Mouse (Mus musculus): ENCODE data around the gene Agap2. TPM values are rescaled to one million over a fixed set of nuclear protein-coding genes. Genes with fewer than 3 reads are reported as not detected.

Gene Agap2
- 6.7 and 8.2 TPM in 2 replicates for polyA plus RNA-seq (2014; fragmentation: Nextera tagmentation; extraction: Ambion mirVana)

DNA sequence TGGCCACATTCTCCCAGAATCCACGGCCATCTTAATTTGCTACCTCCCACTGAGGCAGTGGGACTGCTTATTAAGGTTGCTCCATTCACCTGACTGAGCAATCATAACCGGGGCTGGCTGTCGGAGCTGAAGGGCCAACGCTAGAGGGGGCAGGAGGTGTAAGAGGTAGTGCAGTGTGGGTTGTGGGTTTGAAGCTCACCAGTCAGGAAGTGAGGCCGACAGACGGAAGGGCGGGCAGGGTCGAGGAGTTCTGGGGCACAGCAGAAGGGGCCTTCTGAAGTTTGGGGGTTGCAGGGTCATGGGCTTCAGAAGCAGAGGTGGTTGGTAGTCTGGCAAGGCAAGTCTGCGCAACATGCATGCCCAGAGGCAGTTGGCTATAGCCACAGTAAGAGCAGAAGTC, at the start of gene Agap2:
TSS of gene Agap2 (plus strand) at position 205 of the 400 bp plus-strand sequence.
- Histone ChIP-seq H3K27me3 (ENCODE audit: control insufficient read depth, insufficient read depth, low read length) (peaks cover 4% of the 10 kb centered on the region; the same call in 1 of the 2 replicates), H3K4me3 (replicated peaks; ENCODE audit: low read length) (no peak within 1 kb of the TSS), H3K36me3 (replicated peaks; ENCODE audit: control insufficient read depth, insufficient read depth) (no peaks in the 10 kb centered on the region), H3K4me2 (replicated peaks) (no peak within 1 kb of the TSS), H3K9me3 (ENCODE audit: control insufficient read depth, low read length) (no peaks in the 10 kb centered on the region), H3K4me1 (replicated peaks; ENCODE audit: control insufficient read depth, insufficient read depth, low read length) (peaks cover 25% of the 10 kb centered on the region), H3K27ac (no peak within 1 kb of the TSS), H3K9ac (0 out of 2 replicates have a peak within 1 kb of the TSS, but pooled peaks have one; percentile 11)
- DNase-seq (ENCODE audit: low spot score): no peak
- no peak for ATAC-seq (ENCODE audit: low FRiP score)
- WGBS: 73% methylated on average over 9 of the region's 9 CpGs

DNA sequence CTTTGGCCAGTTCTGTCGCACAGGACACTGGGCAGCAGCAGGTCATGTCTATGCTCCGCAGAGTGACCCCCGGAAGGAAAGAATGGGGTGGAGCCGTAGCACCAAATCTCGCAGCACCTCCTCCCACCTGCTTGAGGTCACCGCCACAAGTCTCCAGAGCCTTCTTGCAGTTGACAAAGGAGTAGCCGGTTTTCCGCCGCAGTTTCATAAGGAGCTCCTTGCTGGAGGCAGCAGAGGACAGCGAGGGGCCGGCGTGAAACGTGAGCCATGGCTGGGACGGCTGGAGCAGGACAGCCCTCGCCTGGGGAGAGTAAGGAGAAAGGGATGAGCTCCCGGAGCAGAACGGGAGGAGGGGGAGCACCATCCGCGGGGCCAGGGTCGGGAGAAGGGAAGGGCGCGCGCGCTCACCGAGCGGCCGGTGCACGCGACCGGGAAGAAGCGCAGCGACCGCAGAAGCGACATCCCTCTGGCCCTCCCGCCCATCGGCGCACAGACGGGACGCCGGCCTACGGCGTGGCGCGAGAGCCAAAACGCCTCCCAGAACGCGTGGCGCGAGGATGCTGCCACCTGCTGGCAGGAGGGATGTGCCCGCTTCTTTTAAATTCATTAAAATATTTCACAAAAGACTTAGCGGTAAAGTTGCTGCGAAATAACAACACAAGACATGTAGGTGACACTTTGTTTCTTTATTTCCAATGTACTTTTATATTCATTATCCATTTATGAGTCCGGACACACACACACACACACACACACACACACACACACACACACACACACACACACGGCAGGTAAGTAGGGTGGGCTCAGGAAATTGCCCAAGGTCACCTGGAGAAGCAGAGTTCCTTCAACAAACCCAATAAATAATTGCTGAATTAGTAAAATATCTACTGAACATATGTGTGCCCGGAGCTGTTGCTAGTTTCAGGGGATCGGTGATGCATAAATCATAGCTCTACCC, 44.5 kb upstream of the Agap2 start, which contains the start of gene Tsfm:
TSS of gene Tsfm (minus strand) at position 505 of the 961 bp plus-strand sequence.
- peak; percentile 96 for DNase-seq (ENCODE audit: low spot score)
- Histone ChIP-seq H3K27me3 (ENCODE audit: control insufficient read depth, insufficient read depth, low read length) (no peaks in the 10 kb centered on the region), H3K27ac (peak within 1 kb of the TSS; percentile 55), H3K4me3 (replicated peaks; ENCODE audit: low read length) (peak within 1 kb of the TSS; percentile 60), H3K36me3 (replicated peaks; ENCODE audit: control insufficient read depth, insufficient read depth) (peaks cover 36% of the 10 kb centered on the region), H3K9ac (peak within 1 kb of the TSS; percentile 72), H3K4me2 (replicated peaks) (peak within 1 kb of the TSS; percentile 92), H3K9me3 (ENCODE audit: control insufficient read depth, low read length) (no peaks in the 10 kb centered on the region), H3K4me1 (replicated peaks; ENCODE audit: control insufficient read depth, insufficient read depth, low read length) (peaks cover 8% of the 10 kb centered on the region; the same call in 1 of the 2 replicates)
- 5% methylated on average over 55 of the region's 56 CpGs for WGBS
- ATAC-seq (ENCODE audit: low FRiP score): peak; percentile 87

- no peak overlapping the region for H3K9ac ChIP-seq
- peaks cover 10% of the 10 kb centered on the region for H3K36me3 ChIP-seq (replicated peaks; ENCODE audit: control insufficient read depth, insufficient read depth)
- H3K27ac ChIP-seq: no peak overlapping the region
- no peak for DNase-seq (ENCODE audit: low spot score)
- no peak overlapping the region for H3K4me3 ChIP-seq (replicated peaks; ENCODE audit: low read length)
- H3K4me2 ChIP-seq (replicated peaks): no peak overlapping the region
- H3K4me1 ChIP-seq (replicated peaks; ENCODE audit: control insufficient read depth, insufficient read depth, low read length): peaks cover 8% of the 10 kb centered on the region; the same call in 1 of the 2 replicates
- H3K9me3 ChIP-seq (ENCODE audit: control insufficient read depth, low read length): no peaks in the 10 kb centered on the region
- H3K27me3 ChIP-seq (ENCODE audit: control insufficient read depth, insufficient read depth, low read length): no peaks in the 10 kb centered on the region
- 85% methylated on average over 8 of the region's 8 CpGs for WGBS
- ATAC-seq (ENCODE audit: low FRiP score): no peak
These were observed 41.8 kb upstream of the Agap2 start for GRCm38 (mm10) chr10:127033301-127033741.

- Histone ChIP-seq H3K36me3 (replicated peaks; ENCODE audit: control insufficient read depth, insufficient read depth) (no peaks in the 10 kb centered on the region), H3K9me3 (ENCODE audit: control insufficient read depth, low read length) (no peaks in the 10 kb centered on the region), H3K9ac (no peak overlapping the region), H3K27me3 (ENCODE audit: control insufficient read depth, insufficient read depth, low read length) (peaks cover 11% of the 10 kb centered on the region; the same call in 1 of the 2 replicates), H3K27ac (no peak overlapping the region), H3K4me1 (replicated peaks; ENCODE audit: control insufficient read depth, insufficient read depth, low read length) (no peaks in the 10 kb centered on the region), H3K4me2 (replicated peaks) (no peak overlapping the region), H3K4me3 (replicated peaks; ENCODE audit: low read length) (no peak overlapping the region)
- ATAC-seq (ENCODE audit: low FRiP score) (no peak), DNase-seq (ENCODE audit: low spot score) (no peak)
- 86% methylated on average over 12 of the region's 12 CpGs for WGBS
These were observed 38.8 kb upstream of the Agap2 start for GRCm38 (mm10) chr10:127036273-127036672.

- WGBS: 65% methylated on average over 12 of the region's 12 CpGs
- Histone ChIP-seq H3K36me3 (replicated peaks; ENCODE audit: control insufficient read depth, insufficient read depth) (no peaks in the 10 kb centered on the region), H3K27me3 (ENCODE audit: control insufficient read depth, insufficient read depth, low read length) (peaks cover 11% of the 10 kb centered on the region; the same call in 1 of the 2 replicates), H3K4me2 (replicated peaks) (no peak overlapping the region), H3K27ac (no peak overlapping the region), H3K9me3 (ENCODE audit: control insufficient read depth, low read length) (no peaks in the 10 kb centered on the region), H3K9ac (no peak overlapping the region), H3K4me1 (replicated peaks; ENCODE audit: control insufficient read depth, insufficient read depth, low read length) (peaks cover 5% of the 10 kb centered on the region), H3K4me3 (replicated peaks; ENCODE audit: low read length) (no peak overlapping the region)
- DNase-seq (ENCODE audit: low spot score): no peak
- no peak for ATAC-seq (ENCODE audit: low FRiP score)
These were observed 37.4 kb upstream of the Agap2 start for GRCm38 (mm10) chr10:127037641-127038040.

GRCm38 (mm10) chr10:127040569-127041214, 34.4 kb upstream of the Agap2 start:
- no peak for DNase-seq (ENCODE audit: low spot score)
- ATAC-seq (ENCODE audit: low FRiP score): no peak

GRCm38 (mm10) chr10:127041274-127041766, 33.8 kb upstream of the Agap2 start, which contains the start of the genes Mettl1 and Eef1akmt3:
Mettl1 (plus strand) TSS chr10:127041414.
Eef1akmt3 (minus strand) TSS chr10:127041513.
- DNase-seq (ENCODE audit: low spot score) (no peak), ATAC-seq (ENCODE audit: low FRiP score) (peak; percentile 74)
- H3K9ac ChIP-seq: peak within 1 kb of the TSS; percentile 82
- H3K4me3 ChIP-seq (replicated peaks; ENCODE audit: low read length): peak within 1 kb of the TSS; percentile 63
- peak within 1 kb of the TSS; percentile 4; the same call in 1 of the 2 replicates for H3K27ac ChIP-seq
- under 1% methylated on average over 28 of the region's 28 CpGs for WGBS
- H3K36me3 ChIP-seq (replicated peaks; ENCODE audit: control insufficient read depth, insufficient read depth): peaks cover 6% of the 10 kb centered on the region; the same call in 1 of the 2 replicates
- H3K4me2 ChIP-seq (replicated peaks): peak within 1 kb of the TSS; percentile 98
- H3K27me3 ChIP-seq (ENCODE audit: control insufficient read depth, insufficient read depth, low read length): peaks cover 11% of the 10 kb centered on the region; the same call in 1 of the 2 replicates
- H3K4me1 ChIP-seq (replicated peaks; ENCODE audit: control insufficient read depth, insufficient read depth, low read length): peaks cover 6% of the 10 kb centered on the region
- H3K9me3 ChIP-seq (ENCODE audit: control insufficient read depth, low read length): no peaks in the 10 kb centered on the region

More at GRCm38 (mm10) chr10:127040569-127041214, 34.4 kb upstream of the Agap2 start:
- H3K27ac ChIP-seq: no peak overlapping the region
- WGBS: 2% methylated on average over 20 of the region's 20 CpGs
- H3K4me3 ChIP-seq (replicated peaks; ENCODE audit: low read length): peak overlapping the region; percentile 63
- H3K9ac ChIP-seq: peak overlapping the region; percentile 82
- peak overlapping the region; percentile 98 for H3K4me2 ChIP-seq (replicated peaks)
- peaks cover 11% of the 10 kb centered on the region; the same call in 1 of the 2 replicates for H3K27me3 ChIP-seq (ENCODE audit: control insufficient read depth, insufficient read depth, low read length)
- no peaks in the 10 kb centered on the region for H3K9me3 ChIP-seq (ENCODE audit: control insufficient read depth, low read length)
- peaks cover 6% of the 10 kb centered on the region for H3K4me1 ChIP-seq (replicated peaks; ENCODE audit: control insufficient read depth, insufficient read depth, low read length)
- H3K36me3 ChIP-seq (replicated peaks; ENCODE audit: control insufficient read depth, insufficient read depth): peaks cover 6% of the 10 kb centered on the region; the same call in 1 of the 2 replicates

GRCm38 (mm10) chr10:127041774-127042338, 33.2 kb upstream of the Agap2 start:
- peak overlapping the region; percentile 98 for H3K4me2 ChIP-seq (replicated peaks)
- peak overlapping the region; percentile 63 for H3K4me3 ChIP-seq (replicated peaks; ENCODE audit: low read length)
- ATAC-seq (ENCODE audit: low FRiP score) (peak; percentile 87), DNase-seq (ENCODE audit: low spot score) (peak; percentile 95)
- H3K27me3 ChIP-seq (ENCODE audit: control insufficient read depth, insufficient read depth, low read length): peaks cover 11% of the 10 kb centered on the region; the same call in 1 of the 2 replicates
- H3K4me1 ChIP-seq (replicated peaks; ENCODE audit: control insufficient read depth, insufficient read depth, low read length): peaks cover 6% of the 10 kb centered on the region
- H3K9ac ChIP-seq: peak overlapping the region; percentile 82
- H3K36me3 ChIP-seq (replicated peaks; ENCODE audit: control insufficient read depth, insufficient read depth): peaks cover 6% of the 10 kb centered on the region; the same call in 1 of the 2 replicates
- under 1% methylated on average over 44 of the region's 44 CpGs for WGBS
- H3K9me3 ChIP-seq (ENCODE audit: control insufficient read depth, low read length): no peaks in the 10 kb centered on the region
- H3K27ac ChIP-seq: peak overlapping the region; percentile 4; the same call in 1 of the 2 replicates
